Mouse (Mus musculus): ENCODE measurements around the gene Tmem86a. TPM values are rescaled to one million over a fixed set of nuclear protein-coding genes. Genes with fewer than 3 reads are reported as not detected.

Gene Tmem86a
- polyA plus RNA-seq, 1 experiment from 2014 or later: 43.8 TPM

GRCm38 (mm10) chr7:47035426-47035825 lies 15.0 kb upstream of the Tmem86a start:
- Histone ChIP-seq H3K27ac (ENCODE audit: low read depth, low read length) (no peak overlapping the region), H3K9ac (ENCODE audit: low read depth, low read length) (no peak overlapping the region), H3K36me3 (ENCODE audit: control insufficient read depth, insufficient read depth) (no peaks in the 10 kb centered on the region), H3K4me2 (replicated peaks; ENCODE audit: low read depth) (no peak overlapping the region), H3K27me3 (replicated peaks; ENCODE audit: control insufficient read depth, insufficient read depth, low read length) (no peaks in the 10 kb centered on the region), H3K4me1 (replicated peaks; ENCODE audit: control insufficient read depth, insufficient read depth, low read length) (no peaks in the 10 kb centered on the region), H3K9me3 (ENCODE audit: control insufficient read depth) (no peaks in the 10 kb centered on the region), H3K4me3 (ENCODE audit: low read depth, low read length) (no peak overlapping the region)
- 82% methylated on average over 8 of the region's 8 CpGs for WGBS
- ATAC-seq: no peak
- TF ChIP-seq CTCF (IDR thresholded peaks at IDR 0.05; ENCODE audit: low read depth): no peak

GRCm38 (mm10) chr7:47041706-47042105 lies 8.7 kb upstream of the Tmem86a start:
- Histone ChIP-seq H3K27me3 (replicated peaks; ENCODE audit: control insufficient read depth, insufficient read depth, low read length) (no peaks in the 10 kb centered on the region), H3K4me2 (replicated peaks; ENCODE audit: low read depth) (no peak overlapping the region), H3K27ac (ENCODE audit: low read depth, low read length) (no peak overlapping the region), H3K4me3 (ENCODE audit: low read depth, low read length) (no peak overlapping the region), H3K4me1 (replicated peaks; ENCODE audit: control insufficient read depth, insufficient read depth, low read length) (peaks cover 10% of the 10 kb centered on the region; the same call in 1 of the 2 replicates), H3K36me3 (ENCODE audit: control insufficient read depth, insufficient read depth) (no peaks in the 10 kb centered on the region), H3K9ac (ENCODE audit: low read depth, low read length) (no peak overlapping the region), H3K9me3 (ENCODE audit: control insufficient read depth) (no peaks in the 10 kb centered on the region)
- WGBS: 88% methylated on average over 3 of the region's 3 CpGs
- no peak for ATAC-seq
- TF ChIP-seq CTCF (IDR thresholded peaks at IDR 0.05; ENCODE audit: low read depth): no peak

DNA sequence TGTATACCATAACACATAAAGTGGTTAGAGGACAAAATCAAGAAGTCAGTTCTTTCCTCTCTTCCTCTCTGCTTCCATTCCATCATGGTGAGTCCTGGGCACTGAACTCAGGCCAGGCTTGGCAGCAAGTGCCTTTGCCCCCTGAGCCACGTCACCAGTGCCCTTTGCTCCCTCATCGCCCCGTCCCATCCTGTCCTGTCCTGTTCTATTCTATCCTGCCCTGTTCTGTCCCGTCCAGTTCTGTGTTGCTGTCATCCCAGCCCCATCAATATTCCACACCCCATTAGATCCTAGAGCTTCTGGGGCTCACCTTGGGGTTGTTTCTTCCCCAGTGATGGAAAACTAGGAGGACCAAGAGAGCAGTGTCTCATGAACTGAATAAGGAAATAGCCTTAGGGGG lies 8.3 kb upstream of the Tmem86a start:
- no peak for TF ChIP-seq CTCF (IDR thresholded peaks at IDR 0.05; ENCODE audit: low read depth)
- H3K27me3 ChIP-seq (replicated peaks; ENCODE audit: control insufficient read depth, insufficient read depth, low read length): no peaks in the 10 kb centered on the region
- peak overlapping the region; percentile 41; the same call in 1 of the 2 replicates for H3K27ac ChIP-seq (ENCODE audit: low read depth, low read length)
- no peak overlapping the region for H3K4me2 ChIP-seq (replicated peaks; ENCODE audit: low read depth)
- H3K4me1 ChIP-seq (replicated peaks; ENCODE audit: control insufficient read depth, insufficient read depth, low read length): peaks cover 10% of the 10 kb centered on the region; the same call in 1 of the 2 replicates
- H3K36me3 ChIP-seq (ENCODE audit: control insufficient read depth, insufficient read depth): no peaks in the 10 kb centered on the region
- 51% methylated on average over 4 of the region's 4 CpGs for WGBS
- ATAC-seq: peak; percentile 74
- H3K4me3 ChIP-seq (ENCODE audit: low read depth, low read length): no peak overlapping the region
- H3K9ac ChIP-seq (ENCODE audit: low read depth, low read length): no peak overlapping the region
- H3K9me3 ChIP-seq (ENCODE audit: control insufficient read depth): no peaks in the 10 kb centered on the region

DNA sequence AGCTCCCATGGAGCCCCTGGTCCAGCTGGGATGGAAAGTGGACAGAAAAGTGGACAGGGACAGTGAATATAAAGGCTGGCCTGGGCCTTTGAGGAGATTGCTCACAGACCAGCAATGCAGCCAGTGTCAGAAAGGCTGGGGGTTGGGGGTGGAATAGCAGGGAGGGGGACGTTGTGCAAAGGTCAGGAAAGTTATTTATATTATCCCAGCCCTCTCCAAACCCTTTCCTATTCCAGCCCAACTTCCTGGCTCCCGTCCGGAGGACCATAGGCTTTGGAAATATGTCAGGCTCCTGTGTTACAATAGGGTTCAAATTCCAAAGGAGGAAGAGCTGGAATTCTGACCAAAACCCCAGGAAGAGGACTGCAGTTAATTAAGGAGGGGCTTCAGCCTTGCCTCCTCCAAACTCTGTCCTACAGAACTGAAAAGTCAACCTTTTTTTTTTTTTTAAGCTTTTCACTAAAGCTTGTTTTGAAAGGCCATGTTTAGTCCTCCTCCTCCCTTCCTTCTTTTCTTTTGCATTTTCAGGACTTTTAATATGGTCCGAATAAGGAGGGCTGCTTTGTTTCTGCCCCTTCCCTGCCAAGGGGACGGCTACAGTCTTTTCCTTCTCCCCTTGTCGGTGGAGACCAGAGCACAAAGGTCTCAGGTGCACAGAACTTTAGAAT lies 7.4 kb upstream of the Tmem86a start:
- no peak for ATAC-seq
- Histone ChIP-seq H3K4me3 (ENCODE audit: low read depth, low read length) (no peak overlapping the region), H3K4me1 (replicated peaks; ENCODE audit: control insufficient read depth, insufficient read depth, low read length) (peaks cover 10% of the 10 kb centered on the region; the same call in 1 of the 2 replicates), H3K27ac (ENCODE audit: low read depth, low read length) (peak overlapping the region; percentile 41; the same call in 1 of the 2 replicates), H3K9me3 (ENCODE audit: control insufficient read depth) (no peaks in the 10 kb centered on the region), H3K9ac (ENCODE audit: low read depth, low read length) (no peak overlapping the region), H3K4me2 (replicated peaks; ENCODE audit: low read depth) (no peak overlapping the region), H3K36me3 (ENCODE audit: control insufficient read depth, insufficient read depth) (no peaks in the 10 kb centered on the region), H3K27me3 (replicated peaks; ENCODE audit: control insufficient read depth, insufficient read depth, low read length) (no peaks in the 10 kb centered on the region)
- TF ChIP-seq CTCF (IDR thresholded peaks at IDR 0.05; ENCODE audit: low read depth): no peak
- WGBS: 28% methylated on average over 6 of the region's 6 CpGs

DNA sequence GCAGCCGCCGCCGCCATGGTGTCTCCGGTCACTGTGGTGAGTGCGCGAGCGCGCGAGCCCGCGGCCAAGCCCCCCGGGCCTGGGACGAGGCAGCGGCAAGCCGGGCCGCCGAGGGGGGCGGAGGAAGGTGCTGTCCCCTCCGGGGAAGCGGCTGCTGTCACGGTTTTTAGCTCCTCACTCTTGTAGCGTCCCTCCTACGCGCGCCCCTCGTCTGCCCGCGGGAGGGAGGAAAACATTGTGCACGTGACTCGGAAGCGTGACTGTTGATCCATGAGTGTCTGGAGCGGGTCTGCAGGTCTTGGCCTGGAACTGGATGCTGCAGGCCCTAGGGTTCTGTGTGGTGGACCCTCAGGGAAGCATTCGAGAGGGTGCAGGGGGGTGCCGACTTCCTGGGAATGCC lies 365 bp downstream of the Tmem86a start:
- WGBS: under 1% methylated on average over 17 of the region's 34 CpGs
- H3K36me3 ChIP-seq (ENCODE audit: control insufficient read depth, insufficient read depth): peaks cover 21% of the 10 kb centered on the region
- no peaks in the 10 kb centered on the region for H3K27me3 ChIP-seq (replicated peaks; ENCODE audit: control insufficient read depth, insufficient read depth, low read length)
- ATAC-seq: peak; percentile 60
- H3K4me1 ChIP-seq (replicated peaks; ENCODE audit: control insufficient read depth, insufficient read depth, low read length): 0 out of 2 replicates have a peak, but pooled peaks cover 5% of the 10 kb centered on the region
- H3K4me2 ChIP-seq (replicated peaks; ENCODE audit: low read depth): peak overlapping the region; percentile 97
- peak overlapping the region; percentile 88 for H3K9ac ChIP-seq (ENCODE audit: low read depth, low read length)
- H3K9me3 ChIP-seq (ENCODE audit: control insufficient read depth): no peaks in the 10 kb centered on the region
- peak overlapping the region; percentile 83 for H3K4me3 ChIP-seq (ENCODE audit: low read depth, low read length)
- TF ChIP-seq CTCF (IDR thresholded peaks at IDR 0.05; ENCODE audit: low read depth): no peak
- peak overlapping the region; percentile 98 for H3K27ac ChIP-seq (ENCODE audit: low read depth, low read length)

GRCm38 (mm10) chr7:47051404-47052151 lies 1.2 kb downstream of the Tmem86a start:
- Histone ChIP-seq H3K9ac (ENCODE audit: low read depth, low read length) (peak overlapping the region; percentile 88; the same call in 1 of the 2 replicates), H3K4me2 (replicated peaks; ENCODE audit: low read depth) (peak overlapping the region; percentile 97), H3K36me3 (ENCODE audit: control insufficient read depth, insufficient read depth) (peaks cover 21% of the 10 kb centered on the region), H3K9me3 (ENCODE audit: control insufficient read depth) (no peaks in the 10 kb centered on the region), H3K27me3 (replicated peaks; ENCODE audit: control insufficient read depth, insufficient read depth, low read length) (no peaks in the 10 kb centered on the region), H3K4me1 (replicated peaks; ENCODE audit: control insufficient read depth, insufficient read depth, low read length) (0 out of 2 replicates have a peak, but pooled peaks cover 5% of the 10 kb centered on the region), H3K4me3 (ENCODE audit: low read depth, low read length) (peak overlapping the region; percentile 83), H3K27ac (ENCODE audit: low read depth, low read length) (peak overlapping the region; percentile 98; the same call in 1 of the 2 replicates)
- WGBS: 0% methylated on average over 1 of the region's 2 CpGs
- no peak for TF ChIP-seq CTCF (IDR thresholded peaks at IDR 0.05; ENCODE audit: low read depth)
- peak; percentile 55 for ATAC-seq

Measured in intestine, postnatal 0 days (tissue).